Mouse (Mus musculus) 416B (cell line): ENCODE measurements at regions not wholly inside any gene's neighbourhood (a gene's known extent, or its start where the extent isn't known, plus 50 kb on each side); places are given as distances from the start of the nearest gene placed in this dataset.
"Not testable (repeated sequence)": the region's sequence is repeated elsewhere in the genome, so short reads cannot be mapped to it uniquely, and the experiment has no call there.

Source experiments
- DNase-seq: peaks from one replicate; pipeline ENCODE4 v3.0.0; 2011; ENCODE audit warnings: low read depth

GRCm38 (mm10) chr8:20436956-20437355 is 73.9 kb upstream of the Gm15319 start:
- not testable (repeated sequence) for DNase-seq

DNA sequence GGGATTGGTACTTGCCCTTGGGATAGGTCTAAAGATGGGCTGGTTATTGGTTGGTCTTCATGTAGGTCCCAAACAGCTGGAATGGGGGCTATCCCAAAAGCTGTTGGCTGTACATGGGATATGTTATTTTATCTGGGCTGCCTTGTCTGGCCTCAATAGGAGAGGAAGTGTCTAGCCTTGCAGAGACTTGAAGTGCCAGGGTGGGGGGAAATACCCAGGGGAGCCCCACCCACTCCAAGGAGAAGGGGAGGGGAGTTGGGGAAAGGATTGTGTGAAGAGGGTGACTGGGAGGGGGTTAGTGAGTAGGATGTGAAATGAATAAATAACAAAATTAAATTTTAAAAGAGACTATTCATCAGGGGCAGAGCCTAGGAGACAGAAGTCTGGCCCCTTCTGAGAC is 70.2 kb upstream of the Gm15319 start:
- not testable (repeated sequence) for DNase-seq

GRCm38 (mm10) chr8:20429469-20429868 is 66.5 kb upstream of the Gm15319 start:
- not testable (repeated sequence) for DNase-seq

- DNase-seq = peak; percentile 21
These were observed 61.9 kb upstream of the Gm15319 start for GRCm38 (mm10) chr8:20424903-20425222.

DNA sequence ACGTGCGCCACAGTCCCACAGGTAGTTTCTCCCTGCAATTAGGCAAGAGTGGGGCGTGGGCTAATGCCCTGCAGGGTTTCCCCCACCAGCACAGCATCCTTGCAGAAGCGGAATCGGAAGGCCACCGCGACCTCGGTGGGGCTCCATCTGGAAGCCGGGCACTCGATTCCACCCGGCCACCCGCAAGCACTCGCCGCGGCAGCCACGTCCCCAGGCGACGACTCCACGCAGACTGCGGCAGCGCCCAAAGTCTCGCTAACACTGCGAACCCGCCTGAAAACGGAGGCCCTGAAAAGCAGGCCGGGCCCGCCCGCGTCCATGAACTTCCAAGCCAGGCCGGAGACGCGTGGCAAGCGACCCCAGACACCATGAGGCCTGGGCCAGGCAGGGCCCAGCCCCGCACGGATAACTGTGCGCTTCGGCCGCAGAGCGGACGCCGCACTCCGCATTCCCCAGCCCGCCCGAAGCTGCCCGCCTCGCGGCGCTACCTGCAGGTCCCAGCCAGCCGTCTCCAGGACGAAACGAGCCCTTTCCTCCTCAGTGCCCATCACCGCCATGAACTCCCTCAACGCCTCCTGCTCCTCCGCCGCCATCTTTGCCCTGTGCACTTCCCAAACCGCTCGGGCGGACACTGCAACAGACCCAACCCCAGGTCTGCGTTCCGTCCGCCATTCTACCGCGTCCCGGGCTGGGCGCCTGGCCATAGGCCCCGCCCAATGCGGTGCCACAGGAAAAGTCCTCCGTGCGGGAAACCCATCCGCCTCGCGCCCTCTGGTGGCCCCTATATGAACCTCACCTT is 61.3 kb upstream of the Gm15319 start:
- peak; percentile 89 for DNase-seq

DNA sequence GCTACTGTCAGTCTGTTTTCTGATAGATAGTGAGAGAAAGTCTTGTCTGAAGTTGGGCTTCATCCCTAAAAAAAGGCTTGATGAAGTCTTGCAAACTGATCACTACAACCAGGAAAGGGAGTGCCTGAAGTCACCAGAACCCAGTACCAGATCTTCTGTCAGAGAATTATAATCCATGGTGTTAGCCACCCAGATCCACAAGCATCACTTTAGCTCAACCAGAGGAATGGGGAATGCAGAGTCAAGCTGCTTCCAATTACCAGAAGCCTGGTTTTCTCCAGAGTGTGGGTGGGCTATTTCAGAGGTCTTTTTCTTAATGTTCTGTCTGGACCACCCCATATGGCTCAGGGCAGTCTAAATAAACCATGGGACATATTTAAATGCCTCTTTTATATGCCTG is 57.8 kb upstream of the Gm15319 start:
- not testable (repeated sequence) for DNase-seq
